Mouse (Mus musculus) cerebellum, adult 2 months (tissue): ENCODE data around the gene Nsf.

ENCODE experiments used
- CTCF ChIP-seq: fragments of 200-500 bp; IDR thresholded peaks from 2 replicates; pipeline ENCODE4 v1.5.1; 2011; ENCODE audit warnings: low read depth, mild to moderate bottlenecking, control low read depth, low read length, moderate library complexity, borderline replicate concordance; ENCODE audit not compliant: insufficient read depth
- POLR2A ChIP-seq: fragments of 200-500 bp; IDR thresholded peaks from 2 replicates; pipeline ENCODE4 v1.6.1; 2011; ENCODE audit warnings: low read length, control low read depth, borderline replicate concordance; ENCODE audit not compliant: insufficient read depth

GRCm38 (mm10) chr11:103809611-103810598 is 144.0 kb downstream of the Nsf start:
- TF ChIP-seq POLR2A (no peak), CTCF (no peak)
